Mouse (Mus musculus): ENCODE measurements around the gene H60b.
"Not testable (repeated sequence)": the region's sequence is repeated elsewhere in the genome, so short reads cannot be mapped to it uniquely, and the experiment has no call there.

Gene H60b

DNA sequence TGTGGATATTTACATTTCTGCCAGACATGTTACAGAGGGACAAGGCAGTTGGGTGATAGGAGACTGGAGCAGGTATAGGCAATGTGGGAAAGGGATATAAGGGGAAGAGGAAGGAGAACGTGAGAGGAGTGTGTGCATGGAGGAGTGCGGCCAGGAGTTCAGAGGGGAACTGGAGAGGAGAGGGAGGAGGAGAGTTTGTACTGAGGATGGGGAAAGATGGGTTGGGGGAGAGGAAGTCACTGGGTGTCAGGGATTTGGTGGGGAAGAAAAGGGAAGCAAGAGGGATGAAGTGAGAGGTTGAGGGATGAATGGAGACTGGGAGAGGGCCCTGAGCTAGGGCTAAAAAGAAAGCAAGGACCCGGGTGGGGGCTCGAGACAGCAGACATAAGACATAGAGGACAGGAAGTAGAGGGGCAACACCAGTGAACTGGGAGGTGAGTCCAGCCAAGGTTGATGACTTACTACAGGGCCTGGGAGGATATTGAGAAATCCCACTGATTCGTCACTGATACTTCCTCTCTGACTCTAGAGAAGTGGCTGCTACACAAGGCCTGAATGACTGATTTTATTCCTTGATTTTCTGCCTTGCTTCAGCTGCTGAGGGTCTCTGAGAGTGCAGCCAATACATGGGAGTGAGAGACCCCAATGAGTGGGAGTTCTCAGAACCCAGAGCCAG, 7.1 kb downstream of the H60b start:
- not testable (repeated sequence) for DNase-seq

DNA sequence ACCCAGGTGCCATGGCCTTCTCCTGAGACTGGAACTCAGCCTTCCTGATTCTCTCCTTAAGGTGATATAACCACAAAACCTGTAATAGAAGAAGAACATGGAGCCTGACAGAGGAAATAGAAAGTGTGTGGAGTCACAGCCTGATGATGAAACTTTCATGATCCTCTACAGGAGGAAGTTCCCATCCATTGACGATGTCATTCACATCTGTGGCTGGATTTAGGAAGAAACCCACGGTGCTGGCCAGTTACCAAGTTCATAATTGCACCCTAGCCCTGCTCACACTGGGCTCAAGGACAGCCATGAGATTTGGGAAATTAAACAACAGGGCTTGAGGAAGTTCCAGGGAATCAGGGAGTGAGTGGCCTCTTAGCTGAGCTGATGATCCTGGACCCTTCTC, 7.6 kb downstream of the H60b start:
- not testable (repeated sequence) for DNase-seq

DNA sequence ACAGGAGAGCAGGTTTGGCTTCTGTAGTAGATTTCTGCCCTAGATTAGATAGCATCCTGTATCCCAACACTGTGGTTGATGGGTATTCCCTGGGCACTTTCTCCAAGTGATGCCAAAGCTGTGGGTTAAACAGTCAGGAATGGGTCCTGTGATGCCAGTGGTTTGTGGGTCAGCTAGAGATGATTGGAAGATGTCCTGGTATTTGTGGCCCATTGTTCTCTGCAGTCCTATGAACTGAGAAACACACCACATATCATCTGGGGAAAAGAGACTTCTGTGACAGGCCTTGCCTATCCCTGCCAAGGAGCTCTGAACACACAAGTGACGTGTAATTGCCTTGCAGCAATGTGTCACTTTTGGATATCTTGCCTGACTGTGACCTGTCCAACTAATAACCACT, 8.7 kb downstream of the H60b start:
- not testable (repeated sequence) for DNase-seq

DNA sequence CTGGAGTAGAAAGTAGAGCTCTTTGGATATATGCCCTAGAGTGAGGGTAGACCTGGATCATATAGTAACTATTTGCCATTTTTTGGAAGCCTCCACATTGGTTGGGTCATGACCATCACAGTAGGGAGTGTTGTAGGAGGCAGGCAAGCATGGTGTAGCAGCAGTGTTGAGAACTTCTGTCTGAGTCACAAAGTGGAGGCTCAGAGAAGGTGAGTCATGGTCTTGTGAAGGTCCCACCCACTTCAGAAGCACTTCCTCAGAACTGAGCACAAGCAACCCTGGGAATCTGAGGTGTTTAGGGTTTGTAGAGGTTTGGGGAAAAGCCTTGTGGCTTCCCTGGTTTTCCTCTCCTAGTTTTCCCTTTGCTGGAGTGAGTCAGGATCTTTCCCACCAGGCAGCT, 10.7 kb downstream of the H60b start:
- not testable (repeated sequence) for DNase-seq

DNA sequence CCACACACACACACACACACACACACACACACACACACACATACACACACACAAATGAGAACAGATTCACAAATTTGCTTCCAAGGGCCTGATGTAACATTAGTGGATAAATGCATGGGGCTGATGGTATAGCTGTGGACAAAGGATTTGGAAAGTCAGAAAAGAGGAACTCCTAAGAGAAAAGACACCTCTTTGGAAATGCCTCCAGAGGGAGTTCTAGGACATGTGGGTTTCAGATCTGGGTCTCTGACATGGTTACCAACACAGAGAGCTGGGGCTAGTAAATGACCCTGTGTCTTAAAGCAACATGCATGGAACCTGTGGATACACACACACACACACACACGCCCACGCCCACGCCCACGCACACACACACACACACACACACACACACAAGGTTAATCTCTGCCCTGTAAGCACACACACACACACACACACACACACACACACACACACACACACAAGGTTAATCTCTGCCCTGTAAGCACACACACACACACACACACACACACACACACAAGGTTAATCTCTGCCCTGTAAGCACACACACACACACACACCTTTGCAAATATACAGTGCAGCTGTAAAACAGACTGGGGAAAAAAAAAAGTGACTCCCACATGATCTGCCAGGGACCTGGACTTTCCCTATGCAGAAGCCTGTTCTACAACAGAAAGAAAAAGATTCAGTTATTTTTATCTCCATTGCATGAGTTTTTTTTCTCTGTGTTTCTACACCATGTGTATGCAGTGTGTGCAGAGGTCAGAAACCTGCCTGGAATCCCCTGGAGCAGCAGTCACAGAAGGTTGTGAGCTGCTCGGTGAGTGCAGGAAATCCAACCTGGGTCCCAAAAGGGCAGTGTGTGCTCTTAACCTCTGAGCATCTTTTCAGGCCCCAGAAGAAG, 14.3 kb downstream of the H60b start:
- DNase-seq, result not testable (repeated sequence)

DNA sequence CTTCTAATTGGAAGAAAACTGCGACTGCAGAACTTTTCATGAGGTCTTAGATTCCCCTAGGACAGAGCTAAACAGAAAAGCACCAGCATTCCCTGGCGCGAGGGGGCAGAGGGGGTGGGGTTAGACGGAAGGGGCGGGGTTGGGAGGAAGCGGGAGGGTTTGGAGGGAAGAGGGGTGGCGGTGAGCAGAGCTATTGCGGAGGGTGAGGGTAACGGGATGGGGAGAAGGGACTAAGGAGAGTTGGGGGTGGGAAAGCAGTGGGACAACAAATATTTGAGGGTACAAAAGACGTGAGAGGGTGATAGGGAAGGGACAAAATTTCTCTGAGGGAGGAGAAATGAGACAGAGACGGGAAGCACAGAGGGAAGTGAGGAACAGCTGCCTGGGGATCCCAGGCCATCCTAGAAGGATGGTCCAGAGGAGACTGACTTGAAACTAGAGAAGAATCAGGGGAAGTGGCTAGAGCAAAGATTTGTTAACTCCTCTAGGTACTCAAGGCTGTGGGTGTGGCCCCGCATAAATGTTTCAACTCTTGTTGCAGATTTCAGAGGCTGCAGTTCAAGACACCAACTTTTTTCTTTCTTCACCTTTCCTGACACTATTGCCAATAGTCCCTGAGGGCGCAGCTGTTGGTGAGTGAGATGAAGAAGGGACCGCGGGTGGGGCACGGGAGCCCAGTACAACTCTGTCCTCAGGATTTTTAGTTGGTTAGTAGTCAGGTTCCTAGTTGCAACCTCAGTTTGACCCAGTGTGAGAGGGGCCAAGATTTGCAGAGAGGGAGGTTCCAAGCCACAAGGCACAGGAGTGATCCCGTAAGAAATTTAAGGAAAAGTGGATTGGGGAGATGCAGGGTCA, 15.2 kb downstream of the H60b start:
- not testable (repeated sequence) for DNase-seq

DNA sequence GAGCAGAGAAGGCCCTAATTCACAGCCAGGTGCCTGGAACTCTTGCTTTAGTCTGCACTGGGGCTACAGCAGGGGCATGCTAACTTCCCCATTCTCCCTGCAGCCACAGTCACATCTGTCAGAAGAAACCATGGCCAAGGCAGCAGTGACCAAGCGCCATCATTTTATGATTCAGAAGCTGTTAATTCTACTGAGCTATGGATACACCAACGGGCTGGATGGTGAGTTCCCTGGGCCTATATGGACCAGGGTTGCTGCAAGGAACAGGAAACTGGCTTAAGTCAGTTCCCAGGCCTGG, 15.8 kb downstream of the H60b start:
- not testable (repeated sequence) for DNase-seq

DNA sequence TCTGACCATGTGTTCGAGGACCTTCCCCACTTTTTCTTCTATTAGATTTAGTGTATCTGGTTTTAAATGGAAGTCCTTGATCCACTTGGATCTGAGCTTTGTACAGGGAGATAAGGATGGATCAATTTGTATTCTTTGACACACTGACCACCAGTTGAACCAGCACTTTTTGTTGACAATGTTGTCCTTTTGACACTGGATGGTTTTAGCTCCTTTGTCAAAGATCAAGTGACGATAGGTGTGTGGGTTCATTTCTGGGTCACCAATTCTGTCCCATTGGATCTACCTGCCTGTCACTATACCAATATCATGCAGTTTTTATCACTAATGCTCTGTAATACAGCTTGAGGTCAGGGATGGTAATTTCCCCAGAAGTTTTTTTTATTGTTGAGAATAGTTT, 18.1 kb downstream of the H60b start:
- not testable (repeated sequence) for DNase-seq

DNA sequence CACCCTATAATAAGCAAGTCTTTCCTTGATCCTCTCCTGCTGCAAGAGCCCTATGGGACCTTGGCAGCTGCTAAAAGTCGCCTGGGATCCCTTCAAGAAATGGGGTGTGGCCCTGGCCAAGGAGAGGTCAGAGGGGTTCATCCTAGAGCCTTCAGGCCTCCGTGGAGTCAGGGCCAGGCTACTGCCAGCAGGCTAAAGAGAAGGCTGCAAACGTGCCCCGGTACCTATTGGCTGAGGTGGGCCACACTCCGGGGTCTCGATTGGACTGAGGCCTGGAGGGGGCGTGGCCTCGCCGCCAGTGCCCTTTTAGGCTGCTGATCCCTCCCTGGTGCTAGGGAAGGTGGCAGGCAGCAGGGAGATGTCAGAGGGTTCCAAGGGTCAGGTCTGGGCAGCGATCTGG, 32.6 kb downstream of the H60b start:
- DNase-seq, result not testable (repeated sequence)

DNA sequence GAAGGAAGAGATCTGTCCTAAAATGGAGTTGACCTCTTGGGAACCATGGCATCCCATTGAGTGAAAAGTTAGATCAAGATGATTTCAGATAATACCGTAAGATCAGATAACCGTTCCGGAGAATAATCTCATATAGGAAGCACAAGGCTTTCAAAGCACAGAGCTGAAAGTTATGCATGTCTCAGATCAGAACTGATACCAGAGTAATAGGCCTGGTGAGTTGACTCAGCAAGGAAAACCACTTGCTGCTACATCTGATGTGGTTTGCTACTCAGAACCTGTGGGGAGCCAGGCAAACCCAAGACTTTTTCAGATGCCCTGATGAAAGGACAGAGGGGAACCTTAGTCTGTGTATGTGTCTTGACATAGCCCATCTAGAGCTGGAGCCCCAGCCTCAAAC, 43.0 kb downstream of the H60b start:
- DNase-seq, result not testable (repeated sequence)

DNA sequence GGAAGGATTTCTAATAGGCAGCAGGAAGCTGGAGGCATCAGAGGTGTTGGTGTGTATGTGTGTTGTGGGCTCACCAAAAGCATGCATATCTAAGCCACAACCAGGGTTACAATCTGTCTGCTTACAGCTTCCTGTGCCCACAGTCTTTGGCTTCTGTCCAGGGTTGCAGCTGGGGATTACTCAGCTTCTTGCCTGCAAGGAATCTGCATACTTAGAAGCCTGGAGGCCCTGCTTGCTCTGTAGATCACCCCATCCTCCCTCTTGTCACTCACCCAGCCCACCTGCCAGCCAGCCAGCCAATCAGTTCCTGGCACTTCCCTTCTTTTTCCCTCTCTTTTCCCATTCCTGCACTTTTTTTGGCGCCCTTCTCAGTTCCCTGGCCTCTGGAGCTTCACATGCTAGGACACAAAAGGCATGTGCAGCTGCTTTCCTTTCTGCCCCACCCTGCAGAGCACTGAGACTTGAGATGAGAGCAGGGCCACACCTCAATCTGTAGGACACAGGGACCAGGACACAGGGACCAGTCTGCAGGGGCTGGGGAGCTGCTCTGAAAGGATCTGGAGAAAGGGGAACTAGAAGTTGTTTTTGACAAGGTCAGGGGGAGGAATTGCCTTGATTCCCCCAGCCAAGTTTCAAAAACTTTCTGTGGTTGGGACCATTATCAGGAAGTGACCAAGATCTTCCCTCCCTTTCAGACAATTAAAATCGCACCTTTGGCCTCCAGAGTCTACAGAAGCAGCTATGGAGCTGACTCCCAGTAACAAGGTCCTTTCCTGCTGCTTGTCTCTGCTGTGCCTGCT, 44.6 kb downstream of the H60b start:
- not testable (repeated sequence) for DNase-seq

DNA sequence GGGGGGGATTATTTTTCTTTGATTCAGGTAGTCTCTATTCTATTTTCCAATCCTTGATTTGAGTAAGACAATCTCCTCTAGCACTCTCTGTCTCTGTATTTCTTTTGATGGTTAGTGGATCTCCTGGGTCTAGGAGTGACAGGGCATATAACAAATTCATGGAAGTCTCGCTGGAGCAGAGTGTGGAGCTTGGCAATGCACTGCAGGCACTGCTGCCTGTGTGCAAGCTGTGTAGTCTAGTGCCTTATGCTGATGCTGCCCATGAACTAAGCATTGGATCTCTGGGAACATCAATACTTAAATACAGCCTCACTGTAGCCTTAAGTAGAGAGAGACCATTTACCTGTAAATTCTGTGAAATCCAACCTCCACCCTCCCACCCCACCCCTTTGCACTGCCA, 48.1 kb downstream of the H60b start:
- DNase-seq, result not testable (repeated sequence)

DNA sequence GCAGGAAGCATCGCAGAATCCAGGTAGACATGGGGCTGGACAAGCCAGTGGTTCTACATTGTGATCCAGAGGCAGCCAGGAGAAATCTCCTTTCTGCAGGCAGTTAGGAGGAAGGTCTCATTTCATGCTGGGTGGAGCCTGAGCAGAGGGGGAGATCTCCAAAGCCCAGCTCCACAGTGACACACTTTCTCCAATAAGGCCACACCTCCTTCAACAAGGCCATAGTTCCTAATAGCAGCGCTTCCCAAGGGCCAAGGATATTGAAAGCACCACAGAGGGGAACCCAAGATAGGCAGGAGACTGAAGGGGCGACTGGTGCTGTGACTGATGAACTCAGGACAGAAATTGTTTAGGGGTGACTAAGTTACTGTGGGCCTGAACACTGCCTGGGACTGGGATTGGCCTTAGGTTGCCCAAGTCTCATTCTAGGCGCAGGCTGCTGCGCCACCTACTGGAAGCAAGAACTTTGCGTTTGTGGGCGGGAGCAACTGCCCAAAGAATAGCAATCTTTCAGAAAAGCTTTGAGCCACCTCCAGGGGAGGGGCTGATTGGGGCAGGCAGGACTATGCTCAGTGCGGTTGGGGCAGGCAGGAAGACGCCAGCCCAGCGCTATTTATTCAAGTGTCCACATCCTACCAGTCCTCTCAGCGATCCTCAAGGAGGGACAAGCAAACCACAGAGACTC, 53.8 kb downstream of the H60b start:
- peak; percentile 31 to 70 for DNase-seq

DNA sequence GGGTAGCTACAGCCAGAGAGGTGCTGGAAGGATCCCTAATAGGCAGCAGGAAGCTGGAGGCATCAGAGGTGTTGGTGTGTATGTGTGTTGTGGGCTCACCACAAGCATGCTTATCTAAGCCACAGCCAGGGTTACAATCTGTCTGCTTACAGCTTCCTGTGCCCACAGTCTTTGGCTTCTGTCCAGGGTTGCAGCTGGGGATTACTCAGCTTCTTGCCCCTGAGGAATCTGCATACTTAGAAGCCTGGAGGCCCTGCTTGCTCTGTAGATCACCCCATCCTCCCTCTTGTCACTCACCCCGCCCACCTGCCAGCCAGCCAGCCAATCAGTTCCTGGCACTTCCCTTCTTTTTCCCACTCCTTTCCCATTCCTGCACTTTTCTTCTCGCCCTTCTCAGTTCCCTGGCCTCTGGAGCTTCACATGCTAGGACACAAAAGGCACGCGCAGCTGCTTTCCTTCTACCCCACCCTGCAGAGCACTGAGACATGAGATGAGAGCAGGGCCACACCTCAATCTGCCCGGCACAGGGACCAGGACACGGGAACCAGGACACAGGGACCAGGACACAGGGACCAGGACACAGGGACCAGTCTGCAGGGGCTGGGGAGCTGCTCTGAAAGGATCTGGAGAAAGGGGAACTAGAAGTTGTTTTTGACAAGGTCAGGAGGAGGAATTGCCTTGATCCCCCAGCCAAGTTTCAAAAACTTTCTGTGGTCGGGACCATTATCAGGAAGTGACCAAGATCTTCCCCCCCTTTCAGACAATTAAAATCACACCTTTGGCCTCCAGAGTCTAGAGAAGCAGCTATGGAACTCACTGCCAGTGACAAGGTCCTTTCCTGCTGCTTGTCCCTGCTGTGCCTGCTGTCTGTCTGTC, 65.3 kb downstream of the H60b start:
- DNase-seq, result peak in 1 of 2 experiments; percentile 2

DNA sequence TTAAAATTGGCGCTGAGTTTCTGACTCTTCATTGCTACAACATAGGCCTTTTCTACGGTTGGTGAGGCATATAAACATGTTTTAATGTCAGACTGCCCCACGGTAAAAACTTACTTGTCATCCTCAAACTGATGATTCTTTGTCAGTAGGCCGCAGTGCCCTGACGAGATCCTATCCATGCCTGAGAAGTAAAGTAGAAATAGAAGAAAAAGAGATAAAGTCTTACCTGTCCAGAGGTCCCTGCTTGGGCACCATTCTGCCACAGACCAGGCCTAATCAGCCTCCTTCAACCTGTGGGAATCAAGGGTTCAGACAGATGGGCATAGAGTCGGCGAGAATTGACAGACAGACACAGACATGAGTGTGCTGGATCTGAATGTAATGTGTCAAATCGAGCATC, 106.7 kb downstream of the H60b start:
- DNase-seq, result no peak

DNA sequence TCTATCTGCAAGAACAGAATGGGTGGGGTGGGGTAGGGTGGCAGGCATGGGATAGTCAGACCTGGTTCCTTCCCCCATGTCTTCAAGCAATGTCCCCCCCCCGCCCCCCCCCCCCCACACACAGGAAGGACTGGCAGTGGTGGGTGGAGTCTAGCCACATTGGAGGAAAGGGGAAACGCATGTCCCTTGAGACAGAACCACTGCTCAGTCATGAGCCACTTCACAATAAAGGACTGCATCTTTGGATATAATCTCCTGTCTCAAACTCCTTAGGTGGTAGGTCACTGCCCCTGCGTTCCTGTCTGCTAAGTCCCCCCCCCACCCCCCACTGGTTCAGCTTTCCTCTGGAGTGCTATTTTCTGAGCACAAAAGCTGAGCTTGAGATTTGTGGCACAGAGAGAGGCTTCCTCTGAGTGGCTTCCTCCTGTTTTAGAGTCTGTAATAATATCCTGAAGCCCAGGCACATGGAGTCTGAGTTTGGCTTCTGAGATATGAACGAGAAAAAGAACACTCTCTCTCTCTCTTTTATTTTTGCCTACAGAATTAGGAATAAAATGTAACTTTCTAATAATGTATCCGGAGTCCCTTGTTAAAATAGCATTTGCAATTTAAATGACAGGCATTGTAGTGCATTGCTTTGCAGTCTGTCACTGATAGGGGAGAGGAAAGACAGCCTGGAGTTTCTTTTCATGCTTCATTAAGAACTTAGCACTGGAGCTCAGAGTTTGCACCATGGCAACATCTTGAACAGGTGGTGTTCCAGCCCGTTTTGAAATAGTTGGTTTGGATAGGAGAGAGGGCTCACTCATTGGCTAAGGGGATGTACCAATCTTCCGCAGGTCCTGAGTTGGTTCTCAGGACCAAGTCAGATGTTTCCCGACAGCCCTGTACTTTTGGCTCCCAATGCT, 112.7 kb downstream of the H60b start:
- DNase-seq, result not testable (repeated sequence)

DNA sequence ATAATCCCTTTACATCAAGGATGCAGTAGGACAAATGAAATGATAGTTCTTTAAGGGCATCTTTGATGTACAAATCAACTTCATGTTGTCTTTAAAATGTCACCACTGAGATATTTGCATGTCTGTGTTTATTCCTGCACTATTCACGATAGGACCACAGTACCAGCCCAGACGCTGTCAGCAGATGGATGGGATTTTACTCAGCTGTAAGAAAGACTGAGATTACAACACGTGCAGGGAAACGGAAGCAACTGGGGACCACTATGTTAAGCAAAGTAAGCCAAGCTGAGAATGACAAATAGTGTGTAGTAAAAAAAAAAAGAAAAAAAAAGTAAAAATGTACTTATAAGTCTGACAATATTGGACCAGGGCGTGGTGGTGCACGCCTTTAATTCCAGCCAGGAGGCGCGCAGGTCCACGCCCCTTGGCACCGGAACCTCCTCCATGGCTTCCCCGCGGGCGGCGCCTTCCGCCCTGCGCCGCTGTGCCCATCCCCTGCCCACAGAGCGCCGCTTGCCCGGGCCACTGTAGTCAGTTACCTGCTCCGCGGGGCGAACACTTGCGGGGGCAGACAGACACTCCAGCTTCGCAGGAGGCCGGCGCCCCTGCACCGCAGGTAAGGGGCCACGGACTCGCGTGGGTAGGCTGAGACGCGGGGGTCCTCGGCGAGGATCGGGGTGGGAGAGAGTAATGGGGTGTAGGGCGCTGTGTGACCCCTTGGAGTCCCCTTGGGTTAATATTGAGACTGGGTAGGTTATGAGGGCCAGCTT, 114.7 kb downstream of the H60b start:
- DNase-seq, result peak in 1 of 2 experiments; percentile 19

DNA sequence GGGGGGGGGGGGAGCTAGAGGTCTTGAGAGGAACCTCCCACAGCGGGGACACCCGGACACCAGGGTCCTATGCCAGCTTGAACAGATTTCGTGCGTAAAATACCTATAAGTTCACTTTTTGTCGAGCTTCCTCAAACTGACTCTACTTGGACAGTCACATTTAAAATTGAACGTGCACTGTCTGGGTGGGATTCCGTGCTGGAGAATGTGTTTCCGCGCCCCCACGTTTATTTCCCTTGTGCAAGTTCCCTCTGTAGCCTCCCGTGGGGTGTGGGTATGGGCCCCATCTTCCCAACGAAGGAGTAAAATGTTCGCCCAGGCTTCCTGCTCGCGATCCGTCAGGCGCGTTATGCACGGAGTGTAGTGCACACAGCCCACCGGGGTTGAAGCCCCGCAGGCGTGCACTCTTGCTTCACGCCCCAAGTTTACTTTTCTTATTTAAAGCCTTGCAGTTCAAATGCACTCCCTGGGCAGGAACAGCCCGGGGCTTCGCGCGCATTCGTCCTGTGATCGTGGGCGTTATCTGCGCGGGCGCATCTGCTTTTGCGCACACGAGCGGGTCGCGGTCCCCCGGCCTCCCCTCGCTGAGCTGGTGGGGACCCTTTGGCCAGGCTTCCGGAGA, 115.4 kb downstream of the H60b start:
- DNase-seq, result no peak

Measured in kidney, postnatal 36 days (tissue).